ENCODE assay signal across 8 mouse cellular contexts in genomic region chr3:145937505-145938404, GRCm38 (mm10). TPM values are rescaled to one million over a fixed set of nuclear protein-coding genes. Genes with fewer than 3 reads are reported as not detected.
DNase-seq lines count a peak whose midpoint lies in the region; ATAC-seq lines count a peak whose summit lies in the region.

TSS of gene 2410004B18Rik (plus strand) at chr3:145938014.

- peak within 1 kb of the TSS; percentile 95 for H3K9ac ChIP-seq in hindbrain, embryonic 15.5 days

- H3K9me3 ChIP-seq in hindbrain, embryonic 15.5 days, result no peaks in the 10 kb centered on the region

- H3K36me3 ChIP-seq in hindbrain, embryonic 15.5 days, result peaks cover 19% of the 10 kb centered on the region; the same call in 1 of the 2 replicates

- H3K27me3 ChIP-seq in hindbrain, embryonic 15.5 days, result no peaks in the 10 kb centered on the region

- H3K4me1 ChIP-seq in hindbrain, embryonic 15.5 days (replicated peaks), result peaks cover 22% of the 10 kb centered on the region

- H3K27ac ChIP-seq in hindbrain, embryonic 15.5 days (replicated peaks), result peak within 1 kb of the TSS; percentile 85

- ATAC-seq in hindbrain, embryonic 15.5 days (ENCODE audit: low FRiP score, low read depth), result peak; percentile 95

- H3K4me2 ChIP-seq in hindbrain, embryonic 15.5 days, result peak within 1 kb of the TSS; percentile 82

- 2% methylated on average over 59 of the region's 70 CpGs for WGBS in hindbrain, embryonic 15.5 days

- DNase-seq in WW6 (ENCODE audit: low read depth, low spot score), result peak; percentile 84
- peak; percentile 91 to 93 for DNase-seq in cerebellum, postnatal 36 days
- peak; percentile 89 to 90 for DNase-seq in frontal cortex, postnatal 36 days (ENCODE audit: low spot score in 2 of 2)
- DNase-seq in left cerebral cortex, adult 11 months (ENCODE audit: low spot score), result peak; percentile 76
- peak; percentile 94 for DNase-seq in lung, postnatal 36 days
- DNase-seq in retina, embryonic 14.5 days (ENCODE audit: low spot score), result peak; percentile 97
- peak; percentile 88 to 89 for DNase-seq in thymus, postnatal 36 days

- H3K4me3 ChIP-seq in hindbrain, embryonic 15.5 days, result peak within 1 kb of the TSS; percentile 99

RNA-seq across cellular contexts. Expression of gene 2410004B18Rik, which starts in this region (rescaled TPM):
- polyA plus RNA-seq in hindbrain, embryonic 15.5 days (2015; fragmentation: Nextera tagmentation; extraction: Ambion mirVana), result 81.0 and 84.4 TPM in 2 replicates

Comparison
In these comparisons a context has a peak if more than half of its experiments do, and no peak if none do; other contexts are left out.
1. Peak in every context shown above with its lines: DNase-seq, ATAC-seq, H3K4me3 ChIP-seq and H3K27ac ChIP-seq.